Mouse (Mus musculus) spleen, adult 2 months (tissue): ENCODE measurements around the gene Gse1.

Experiments used
- CTCF ChIP-seq: fragments of 200-500 bp; IDR thresholded peaks from 2 replicates; pipeline ENCODE4 v1.5.1; 2011; ENCODE audit warnings: mild to moderate bottlenecking, inconsistent platforms; ENCODE audit not compliant: insufficient read depth, insufficient read length, insufficient replicate concordance; ENCODE audit errors: extremely low read depth
- POLR2A ChIP-seq: fragments of 200-500 bp; IDR thresholded peaks from 2 replicates; pipeline ENCODE4 v1.6.1; 2011; ENCODE audit warnings: low read depth, low read length, inconsistent platforms

DNA sequence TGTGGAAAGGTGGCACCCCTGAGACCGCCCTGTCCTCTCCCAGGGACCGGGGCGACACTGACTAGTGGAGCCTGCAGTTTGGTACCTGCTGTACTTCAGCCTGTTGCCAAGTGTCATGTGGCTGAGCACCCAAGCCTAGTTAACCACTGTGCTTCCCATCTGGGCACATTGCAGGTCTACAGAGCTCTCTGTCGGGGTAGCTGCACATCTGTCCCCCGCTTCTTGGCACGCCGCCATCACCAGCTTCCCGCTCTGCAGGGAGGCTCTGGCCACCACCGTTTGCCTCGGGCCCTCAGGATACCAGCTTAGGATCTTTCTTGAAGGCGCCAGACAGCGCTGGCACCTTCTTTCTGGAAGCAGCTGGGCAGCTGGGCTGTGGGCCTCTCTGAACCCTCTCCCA lies 6.2 kb downstream of the Gse1 start:
- TF ChIP-seq POLR2A: no peak
- TF ChIP-seq CTCF: no peak
